Mouse (Mus musculus) kidney, adult 2 months (tissue): Measurements from ENCODE around the gene Trub1. TPM values are rescaled to one million over a fixed set of nuclear protein-coding genes. Genes with fewer than 3 reads are reported as not detected.

Source experiments
- DNase-seq: peaks from one replicate; pipeline ENCODE4 v3.0.0; 2021
- H3K27ac ChIP-seq: fragments of 200-500 bp; 2 replicates; pipeline ENCODE4 v1.5.1; 2012; ENCODE audit warnings: low read depth, low read length, control low read depth, inconsistent platforms; ENCODE audit not compliant: insufficient read depth
- H3K27me3 ChIP-seq: fragments of 200-500 bp; replicated peaks from 2 replicates; pipeline ENCODE4 v1.6.1; 2012; ENCODE audit warnings: mild to moderate bottlenecking, moderate library complexity, low read length, inconsistent platforms; ENCODE audit not compliant: control insufficient read depth, insufficient read depth
- H3K36me3 ChIP-seq: fragments of 200-500 bp; 2 replicates; pipeline ENCODE4 v1.6.1; 2012; ENCODE audit warnings: mild to moderate bottlenecking, moderate library complexity, low read length, inconsistent platforms; ENCODE audit not compliant: control insufficient read depth, insufficient read depth
- H3K4me1 ChIP-seq: fragments of 200-500 bp; 2 replicates; pipeline ENCODE4 v1.6.1; 2011; ENCODE audit warnings: low read length; ENCODE audit not compliant: control insufficient read depth, insufficient read depth
- H3K4me3 ChIP-seq: fragments of 200-500 bp; 2 replicates; pipeline ENCODE4 v1.5.1; 2011; ENCODE audit warnings: mild to moderate bottlenecking, low read depth, low read length, control low read depth; ENCODE audit not compliant: insufficient read depth
- CTCF ChIP-seq: fragments of 200-500 bp; conservative IDR thresholded peaks from 2 replicates; pipeline ENCODE4 v1.5.1; 2011; ENCODE audit warnings: low read depth, mild to moderate bottlenecking, control low read depth, low read length, moderate library complexity, mixed read lengths; ENCODE audit not compliant: insufficient read depth, insufficient read length
- POLR2A ChIP-seq: fragments of 200-500 bp; IDR thresholded peaks from one replicate; pipeline ENCODE4 v1.6.1; 2011; ENCODE audit warnings: low read depth, low read length, control low read depth
- WGBS: fragments of 180-500 bp; shearing (Covaris S2); methylation state at CpG from one replicate; pipeline ENCODE4 v1.1.7; 2018; 5-methylcytosine and 5-hydroxymethylcytosine counted together
- polyA plus RNA-seq: library from polyadenylated mRNA; depleted of rRNA; stranded (reverse); fragments of >200 nt; gene quantifications from 2 replicates; pipeline ENCODE4 v1.2.3, GENCODE M21; 2012

Trub1 gene
- polyA plus RNA-seq, 1 experiment = 6.7 TPM

DNA sequence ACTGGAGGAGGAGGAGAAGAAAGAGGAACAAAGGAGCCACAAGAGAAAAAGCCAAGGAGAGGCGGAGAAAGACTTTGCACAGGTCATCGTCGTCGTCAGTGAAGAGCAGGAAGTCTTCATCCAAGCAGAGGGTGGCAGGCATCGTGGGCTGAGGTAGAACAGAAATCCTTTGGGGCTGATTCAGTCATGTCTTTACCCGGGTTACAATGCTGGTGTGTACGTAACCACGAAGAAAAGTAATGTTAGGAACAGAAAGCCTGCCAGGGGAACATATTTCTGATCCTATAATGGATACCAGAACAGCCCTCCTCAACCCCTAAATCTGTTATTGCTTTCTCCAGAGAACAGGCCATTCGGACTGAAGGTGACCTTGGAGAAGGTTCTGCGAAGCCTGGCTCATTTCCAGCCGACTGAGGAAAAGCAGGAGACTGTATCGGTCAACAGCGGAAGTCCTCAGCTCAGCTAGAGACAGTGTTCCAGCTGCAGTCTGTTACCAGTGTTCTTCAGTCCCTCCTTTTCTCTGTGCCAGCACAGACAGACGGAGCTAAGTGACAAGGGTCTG, 57.1 kb downstream of the Trub1 start:
- Histone ChIP-seq H3K36me3 (no peaks in the 10 kb centered on the region), H3K27me3 (no peaks in the 10 kb centered on the region), H3K4me3 (no peak overlapping the region), H3K4me1 (no peaks in the 10 kb centered on the region), H3K27ac (no peak overlapping the region)
- no peak for TF ChIP-seq POLR2A
- no peak for TF ChIP-seq CTCF
- peak; percentile 57 for DNase-seq
- WGBS = 44% methylated on average over 14 of the region's 14 CpGs

DNA sequence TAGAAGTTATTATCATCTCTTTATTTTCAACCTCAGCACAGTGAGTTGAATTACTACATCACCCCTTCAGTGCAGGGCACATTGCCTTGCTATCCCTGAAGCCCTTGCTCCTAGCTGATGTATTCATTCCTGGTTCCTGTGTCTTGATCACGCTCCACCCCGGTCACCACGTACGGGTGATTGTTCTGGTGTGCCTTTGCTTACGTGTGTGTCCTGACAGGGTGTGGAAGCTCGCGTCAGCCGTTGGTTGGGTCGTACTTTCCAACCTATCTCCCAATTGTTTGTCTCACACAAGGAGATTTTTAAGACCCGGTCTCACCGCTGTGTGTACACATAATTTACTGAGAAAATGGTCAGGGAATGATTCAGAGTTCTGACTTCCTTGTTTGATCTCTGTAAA, 58.1 kb downstream of the Trub1 start:
- Histone ChIP-seq H3K4me1 (no peaks in the 10 kb centered on the region), H3K36me3 (no peaks in the 10 kb centered on the region), H3K4me3 (no peak overlapping the region), H3K27me3 (no peaks in the 10 kb centered on the region), H3K27ac (no peak overlapping the region)
- DNase-seq = no peak
- WGBS = 95% methylated on average over 11 of the region's 11 CpGs
- no peak for TF ChIP-seq CTCF
- no peak for TF ChIP-seq POLR2A

DNA sequence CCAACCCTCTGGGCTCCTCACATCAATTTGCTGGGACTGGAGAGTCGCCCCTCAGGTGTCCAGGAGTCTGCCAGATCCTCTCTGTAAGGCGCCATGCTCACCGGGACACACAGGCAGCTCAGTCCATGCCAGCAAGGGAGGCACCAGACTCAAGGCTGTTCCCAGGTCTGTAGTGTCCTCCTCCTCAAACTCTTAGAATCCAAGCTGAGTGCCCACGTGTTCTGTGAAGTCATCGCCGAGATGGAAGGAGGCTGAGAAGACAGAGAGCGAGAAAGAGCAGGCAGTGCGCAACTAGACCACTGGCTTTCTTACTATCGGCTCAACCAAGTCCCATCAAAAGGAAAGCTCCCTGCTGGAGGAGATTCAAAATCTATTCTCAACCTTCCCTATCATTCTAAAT, 60.4 kb downstream of the Trub1 start:
- H3K27ac ChIP-seq = no peak overlapping the region
- H3K4me3 ChIP-seq = no peak overlapping the region
- no peaks in the 10 kb centered on the region for H3K36me3 ChIP-seq
- H3K27me3 ChIP-seq = no peaks in the 10 kb centered on the region
- no peaks in the 10 kb centered on the region for H3K4me1 ChIP-seq
- no peak for DNase-seq
- WGBS = 91% methylated on average over 9 of the region's 9 CpGs
- TF ChIP-seq CTCF (no peak), POLR2A (no peak)

DNA sequence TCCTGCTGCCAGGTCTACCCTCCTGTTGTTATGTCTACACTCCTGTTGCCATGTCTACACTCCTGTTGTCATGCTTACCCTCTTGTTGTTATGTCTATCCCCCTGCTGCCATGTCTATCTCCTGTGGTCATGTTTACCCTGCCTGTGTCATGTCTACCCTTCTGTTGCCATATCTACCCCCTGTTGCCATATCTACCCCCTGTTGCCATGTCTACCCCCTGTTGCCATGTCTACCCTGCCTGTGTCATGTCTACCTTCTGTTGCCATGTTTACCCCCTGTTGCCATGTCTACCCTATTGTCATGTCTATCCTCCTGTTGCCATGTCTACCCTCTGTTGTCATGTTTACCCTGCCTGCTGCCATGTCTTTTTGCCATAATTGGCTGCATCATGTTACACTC, 69.0 kb downstream of the Trub1 start:
- TF ChIP-seq POLR2A (no peak), CTCF (no peak)
- no peak overlapping the region for H3K4me3 ChIP-seq
- H3K36me3 ChIP-seq = no peaks in the 10 kb centered on the region
- H3K4me1 ChIP-seq = no peaks in the 10 kb centered on the region
- DNase-seq = no peak
- no peaks in the 10 kb centered on the region for H3K27me3 ChIP-seq
- no peak overlapping the region for H3K27ac ChIP-seq

DNA sequence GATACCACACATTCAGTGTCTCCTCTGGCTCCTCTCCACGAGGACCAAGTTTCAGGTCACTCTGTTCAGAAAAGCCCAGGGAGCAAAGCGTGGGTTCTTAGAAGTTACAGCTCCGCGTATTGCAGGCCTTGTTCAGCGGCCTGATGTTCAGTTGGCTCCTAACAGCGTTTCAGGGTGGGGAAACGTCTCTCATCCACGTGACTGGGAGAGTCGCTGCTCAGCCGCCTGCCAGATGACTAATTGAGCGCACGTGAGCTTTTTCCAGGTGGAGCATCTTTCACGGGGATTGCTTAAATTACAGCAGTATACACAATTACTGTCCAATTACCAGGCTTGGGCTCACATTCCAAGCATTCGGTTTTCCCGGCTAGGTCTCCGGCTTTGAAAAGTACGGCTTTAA, 70.7 kb downstream of the Trub1 start:
- Histone ChIP-seq H3K4me1 (no peaks in the 10 kb centered on the region), H3K27ac (no peak overlapping the region), H3K36me3 (no peaks in the 10 kb centered on the region), H3K27me3 (no peaks in the 10 kb centered on the region), H3K4me3 (no peak overlapping the region)
- TF ChIP-seq POLR2A (no peak), CTCF (no peak)
- DNase-seq = peak; percentile 7
- WGBS = 47% methylated on average over 17 of the region's 17 CpGs

DNA sequence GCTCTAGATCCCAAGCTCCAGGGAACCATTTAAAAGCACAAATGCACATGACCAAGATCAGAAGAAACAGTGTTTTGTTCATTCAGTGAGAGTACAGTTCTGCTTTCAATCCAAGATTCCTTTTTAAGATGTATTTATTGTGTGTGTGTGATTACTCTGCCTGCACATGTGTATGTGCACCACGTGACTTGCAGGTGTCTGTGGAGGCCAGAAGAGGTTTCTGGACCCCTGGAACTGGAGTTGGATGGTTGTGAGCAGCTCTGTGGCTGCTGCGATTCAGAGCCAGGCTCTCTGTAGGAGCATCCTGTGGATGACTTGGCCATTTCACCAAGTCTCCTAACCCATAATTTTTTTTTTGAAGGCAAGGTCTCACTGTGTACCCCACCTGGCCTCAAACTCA, 73.0 kb downstream of the Trub1 start:
- 89% methylated on average over 2 of the region's 2 CpGs for WGBS
- H3K36me3 ChIP-seq = no peaks in the 10 kb centered on the region
- H3K4me1 ChIP-seq = no peaks in the 10 kb centered on the region
- DNase-seq = no peak
- no peaks in the 10 kb centered on the region for H3K27me3 ChIP-seq
- no peak overlapping the region for H3K4me3 ChIP-seq
- H3K27ac ChIP-seq = no peak overlapping the region
- no peak for TF ChIP-seq CTCF
- TF ChIP-seq POLR2A = no peak

DNA sequence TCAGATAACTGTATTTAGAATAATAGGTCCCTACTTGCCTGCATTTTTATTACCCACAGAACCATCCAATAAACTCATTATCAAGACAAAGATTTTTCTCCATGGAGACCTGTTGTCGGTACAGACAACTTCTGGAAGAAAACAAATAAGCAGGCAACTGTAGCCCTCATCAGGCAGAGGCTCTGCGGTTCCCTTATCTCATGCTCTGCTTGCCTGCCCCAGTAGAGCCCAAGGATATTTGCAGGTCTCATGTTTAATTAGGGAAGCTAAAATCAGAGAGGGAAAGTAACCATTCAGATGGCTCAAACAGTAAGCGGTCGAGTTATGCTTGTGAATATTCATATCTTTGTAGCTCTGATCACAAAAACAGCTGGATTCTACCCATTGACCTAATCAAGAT, 77.5 kb downstream of the Trub1 start:
- DNase-seq = no peak
- Histone ChIP-seq H3K4me3 (no peak overlapping the region), H3K4me1 (no peaks in the 10 kb centered on the region), H3K27ac (no peak overlapping the region), H3K27me3 (no peaks in the 10 kb centered on the region), H3K36me3 (no peaks in the 10 kb centered on the region)
- 79% methylated on average over 4 of the region's 4 CpGs for WGBS
- TF ChIP-seq POLR2A (no peak), CTCF (no peak)
